Mouse (Mus musculus) brain, adult 2 months (tissue): ENCODE measurements around the gene Tbc1d16.
"Not testable (repeated sequence)": the region's sequence is repeated elsewhere in the genome, so short reads cannot be mapped to it uniquely, and the experiment has no call there.

Experiments
- DNase-seq: peaks from one replicate; pipeline ENCODE4 v3.0.0; 2011; ENCODE audit warnings: low read depth, low spot score

The Tbc1d16 gene

DNA sequence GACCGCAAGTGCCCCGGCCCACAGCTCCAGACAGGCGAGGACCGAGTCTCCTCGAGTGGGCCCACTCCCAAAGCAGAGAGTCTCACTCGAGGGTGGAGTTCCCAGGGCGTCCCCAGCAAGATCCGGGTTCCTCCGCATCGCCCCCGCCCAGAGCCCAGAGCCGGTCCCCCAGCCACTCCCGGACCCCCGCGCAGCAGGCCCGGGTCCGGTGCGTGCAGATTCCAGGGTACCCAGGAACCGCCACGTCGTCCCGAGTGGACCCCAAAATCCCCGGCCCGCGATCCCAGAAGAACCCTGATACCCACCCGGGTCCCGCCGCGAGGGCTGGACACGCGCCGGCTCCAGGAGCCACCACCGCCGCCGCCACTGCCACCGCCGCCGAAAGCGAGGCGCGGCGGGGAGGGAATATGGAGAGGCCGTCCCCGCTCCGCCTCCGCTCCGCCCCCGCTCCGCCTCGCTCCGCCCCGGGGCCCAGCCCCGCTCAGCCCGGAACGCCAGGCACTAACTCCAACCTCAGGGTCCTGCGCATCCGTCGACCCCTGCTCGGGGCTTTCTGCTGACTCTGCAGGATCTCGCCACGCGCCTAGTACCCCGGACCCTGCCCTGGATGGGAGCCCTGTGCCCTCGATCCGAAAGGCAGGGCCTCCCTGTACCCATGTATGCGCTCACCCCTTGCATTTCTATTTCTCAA is at the start of gene Tbc1d16, which contains the start of gene Ccdc40:
TSS of gene Tbc1d16 (minus strand) at position 409 of the 691 bp plus-strand sequence.
TSS of gene Ccdc40 (plus strand) at position 482 of the 691 bp plus-strand sequence.
- peak; percentile 74 for DNase-seq

DNA sequence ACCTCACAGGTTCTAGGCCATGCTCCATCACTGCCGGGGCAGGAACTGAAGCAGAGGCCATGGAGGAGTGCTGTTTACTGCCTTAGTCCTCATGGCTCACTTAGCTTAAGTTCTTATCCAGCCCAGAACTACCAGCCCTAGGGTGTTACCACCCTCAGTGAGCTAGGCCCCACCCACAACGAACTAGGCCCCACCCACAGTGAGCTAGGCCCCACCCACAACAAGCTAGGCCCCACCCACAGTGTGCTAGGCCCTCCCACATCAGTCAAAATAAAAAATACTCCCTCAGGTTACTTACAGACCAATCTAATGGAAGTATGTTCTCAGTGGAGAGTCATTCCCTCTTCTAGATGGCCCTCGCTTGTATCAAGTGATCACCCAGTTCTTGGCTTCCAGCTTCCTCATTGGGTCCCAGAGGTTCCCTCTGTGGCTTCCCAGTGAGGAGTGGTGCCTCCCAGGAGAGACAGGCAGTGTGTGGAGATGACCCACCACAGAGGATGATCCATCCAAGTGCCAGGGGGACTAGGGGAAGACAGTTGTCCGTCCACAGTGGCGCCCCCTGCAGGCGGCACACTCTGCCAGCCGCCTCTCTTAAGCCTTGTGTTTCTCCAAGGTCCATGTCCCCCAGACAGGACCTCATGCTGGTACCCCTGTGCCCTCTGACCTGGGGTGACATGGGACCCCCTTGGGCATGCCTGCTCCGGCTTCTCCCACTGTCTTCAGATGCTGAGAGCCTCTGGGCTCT is 45.1 kb upstream of the Tbc1d16 start:
- no peak for DNase-seq

DNA sequence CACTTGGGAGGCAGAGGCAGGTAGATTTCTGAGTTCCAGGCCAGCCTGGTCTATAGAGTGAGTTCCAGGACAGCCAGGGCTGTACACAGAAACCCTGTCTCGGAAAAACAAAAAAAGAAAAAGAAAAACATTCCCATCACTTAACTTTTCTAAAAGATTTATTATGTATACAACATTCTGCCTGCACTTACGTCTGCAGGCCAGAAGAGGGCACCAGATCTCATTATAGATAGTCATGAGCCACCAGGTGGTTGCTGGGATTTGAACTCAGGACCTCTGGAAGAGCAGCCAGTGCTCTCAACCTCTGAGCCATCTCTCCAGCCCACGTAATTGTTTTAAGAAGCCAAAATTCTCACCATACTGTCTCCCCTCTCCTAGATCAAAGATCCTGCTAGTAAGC is 44.2 kb upstream of the Tbc1d16 start:
- not testable (repeated sequence) for DNase-seq

DNA sequence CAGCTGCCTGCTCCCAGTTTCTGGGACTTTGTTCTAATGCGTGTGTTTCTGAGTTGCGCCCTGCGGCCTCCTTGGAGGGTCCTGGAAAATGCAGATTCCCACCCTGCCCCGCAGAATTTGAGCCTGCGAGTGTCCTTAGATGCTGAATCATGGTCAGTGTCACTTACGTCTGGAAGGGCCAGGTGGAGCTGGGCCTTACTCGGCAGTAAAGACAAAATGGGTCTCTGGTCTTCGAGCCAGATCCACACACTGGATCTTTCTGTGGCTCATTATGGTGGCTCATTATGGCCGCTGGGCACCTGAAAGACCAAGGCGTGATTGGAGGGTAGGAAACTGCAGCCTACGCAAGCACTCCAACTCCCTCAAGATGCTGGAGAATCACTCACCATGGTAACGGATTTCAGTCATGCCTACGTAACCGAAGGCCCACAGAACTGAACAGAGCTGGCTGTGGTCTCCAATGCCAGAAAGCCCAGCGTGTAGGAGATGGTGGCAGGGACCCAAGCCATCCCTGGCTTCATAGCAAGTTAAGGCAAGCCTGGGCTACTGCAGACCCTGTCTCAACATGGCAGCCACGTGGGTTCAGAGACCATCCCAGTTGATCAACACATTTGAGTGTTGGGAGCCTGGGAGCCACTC is 40.4 kb upstream of the Tbc1d16 start:
- DNase-seq, result peak; percentile 91

DNA sequence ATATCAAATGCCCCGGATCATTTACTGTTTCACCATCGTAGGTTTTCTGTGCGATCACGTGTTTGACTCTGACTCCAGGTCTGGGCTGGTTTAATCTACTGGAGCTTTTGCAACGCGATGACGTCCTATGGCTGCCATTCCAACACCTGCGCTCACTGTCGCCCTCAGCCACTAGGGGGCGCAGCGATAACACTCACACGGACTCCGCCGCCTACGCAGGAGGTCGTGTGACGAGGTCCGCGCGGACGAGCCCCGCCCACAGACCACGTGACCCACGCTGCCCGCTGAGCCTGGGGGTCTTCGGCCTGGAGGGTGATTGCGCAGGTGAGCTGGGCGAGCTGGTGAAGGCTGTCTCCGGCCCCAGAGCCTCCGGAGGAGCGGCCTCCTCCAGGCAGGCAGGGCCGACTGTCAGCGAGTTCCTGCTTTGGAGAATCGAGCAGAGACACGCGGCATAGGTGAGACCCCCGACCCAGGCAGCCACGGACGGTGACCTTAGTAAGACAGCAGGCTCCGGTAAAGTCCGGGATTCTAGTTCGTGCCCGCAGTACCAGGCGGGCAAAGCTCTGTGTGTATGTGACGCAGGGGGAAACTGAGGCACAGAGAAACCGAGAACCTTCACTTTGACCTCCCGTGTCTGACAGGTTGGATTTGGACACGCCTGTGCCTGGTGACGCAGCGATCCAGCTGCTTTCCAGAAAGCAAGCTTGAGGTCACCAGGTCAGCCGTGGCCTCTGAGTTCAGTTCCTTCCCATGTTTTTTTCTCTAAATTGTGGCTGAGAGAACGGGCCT is 39.7 kb upstream of the Tbc1d16 start, which contains the start of gene Gaa:
TSS of gene Gaa (plus strand) at position 120 of the 789 bp plus-strand sequence.
- peak; percentile 97 for DNase-seq

DNA sequence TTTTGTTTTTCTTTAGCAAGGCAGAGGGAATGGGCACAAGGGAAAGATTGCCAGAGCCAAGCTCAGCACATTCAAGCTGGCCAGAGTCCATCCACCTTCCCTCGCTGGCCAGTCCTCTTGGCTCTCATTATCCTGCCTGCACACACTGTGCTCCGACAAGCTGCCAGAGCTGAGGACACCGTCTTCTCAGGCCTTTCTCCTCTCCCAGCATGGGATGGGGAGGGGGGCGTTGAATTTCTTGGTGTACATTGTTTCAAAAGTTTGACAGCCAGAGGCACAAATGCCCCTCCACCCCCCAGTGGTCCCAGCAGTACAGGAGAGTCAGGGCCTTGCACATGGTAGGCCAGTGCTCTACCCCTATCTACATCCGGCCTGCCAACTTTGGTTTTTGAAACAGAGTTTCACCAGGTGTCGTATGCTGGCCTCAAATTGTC is 39.0 kb upstream of the Tbc1d16 start:
- DNase-seq, result peak; percentile 90

DNA sequence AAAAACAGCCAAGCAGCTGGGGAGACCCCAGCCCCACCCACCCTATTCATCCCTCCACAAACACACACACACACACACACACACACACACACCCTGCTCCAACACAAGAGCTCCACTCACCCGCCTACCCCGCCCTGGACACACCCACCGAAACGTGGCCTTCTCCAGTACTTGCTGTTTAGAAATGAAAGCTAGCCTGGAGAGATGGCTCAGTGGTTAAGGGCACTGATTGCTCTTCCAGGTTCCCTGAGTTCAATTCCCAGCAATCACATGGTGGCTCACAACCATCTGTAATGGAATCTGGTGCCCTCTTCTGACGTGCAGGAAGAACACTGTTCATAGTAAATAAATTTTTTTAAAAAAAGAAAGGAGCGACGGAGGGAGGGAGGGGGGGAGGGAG is 37.5 kb upstream of the Tbc1d16 start:
- no peak for DNase-seq

DNA sequence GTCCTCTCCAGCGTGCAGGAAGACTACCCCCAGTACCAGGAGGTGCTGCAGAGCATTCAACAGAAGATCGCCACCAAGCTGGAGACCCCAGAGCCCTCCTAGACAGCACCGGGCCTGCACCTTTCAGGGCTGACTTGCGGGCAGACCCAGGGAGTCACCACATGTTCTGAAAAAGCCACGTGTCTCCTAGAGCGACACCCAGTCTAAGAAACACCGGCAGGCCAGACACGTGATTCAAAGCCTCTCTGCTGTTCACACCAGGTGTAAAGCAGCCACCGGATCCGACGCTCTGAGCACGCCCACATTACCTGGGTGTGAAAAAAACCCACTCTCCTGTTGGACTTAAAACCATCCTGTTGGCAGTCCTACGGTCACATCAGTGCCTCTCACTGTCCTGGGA is 36.1 kb upstream of the Tbc1d16 start:
- no peak for DNase-seq

DNA sequence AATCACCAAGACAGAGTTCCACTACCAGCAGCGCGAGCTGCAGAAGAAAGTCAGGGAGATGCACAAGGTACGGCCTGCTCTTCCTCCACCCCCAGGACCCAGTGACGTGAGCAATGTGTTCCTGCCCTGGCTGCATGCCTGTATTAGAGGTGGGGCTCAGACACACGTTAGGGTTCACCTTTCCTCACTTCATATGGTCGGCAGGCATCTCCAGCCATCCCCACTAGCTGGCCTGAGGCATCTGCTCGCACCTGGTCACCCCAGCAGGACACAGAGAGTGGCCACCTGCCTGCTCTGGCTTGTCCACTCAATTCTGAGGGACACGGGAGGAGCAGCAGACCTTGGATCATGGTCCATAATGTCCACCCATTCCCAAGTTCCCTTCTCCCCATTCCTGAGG is 31.7 kb upstream of the Tbc1d16 start:
- peak; percentile 36 for DNase-seq

DNA sequence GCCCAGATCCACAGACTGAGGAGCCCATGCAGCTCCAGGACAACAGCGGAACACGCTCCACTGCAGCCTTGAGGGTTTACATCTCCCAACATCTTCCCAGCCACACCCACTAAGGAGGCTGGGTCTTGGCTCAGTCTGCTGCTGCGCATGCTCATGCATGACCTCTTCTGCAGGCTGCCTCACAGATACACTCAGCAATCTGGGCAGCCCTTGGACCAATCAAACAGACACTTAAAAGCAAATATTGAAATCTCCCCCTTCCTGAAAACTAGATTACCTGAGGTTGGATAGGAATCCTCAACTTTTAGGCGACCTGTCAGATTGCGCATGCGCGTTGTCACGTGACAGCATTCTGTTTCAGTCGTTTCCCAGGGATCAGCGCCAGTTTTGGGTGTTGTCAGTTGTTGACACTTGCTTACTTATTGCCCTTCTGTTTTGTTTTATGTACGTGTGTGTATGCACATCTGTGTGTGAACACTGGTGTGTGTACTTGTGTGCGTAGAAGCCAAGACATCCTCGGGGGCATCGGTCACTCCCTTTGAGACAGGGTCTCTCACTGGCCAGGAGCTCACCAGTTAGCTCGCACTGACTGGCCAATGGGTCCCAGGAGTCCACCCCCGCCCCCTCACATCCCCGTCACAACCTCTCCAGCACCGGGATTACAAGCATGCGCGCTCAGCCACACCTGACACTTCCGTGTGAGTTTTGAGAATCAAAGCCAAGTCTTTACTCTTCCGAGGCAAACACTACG is 30.4 kb upstream of the Tbc1d16 start:
- peak; percentile 74 for DNase-seq

DNA sequence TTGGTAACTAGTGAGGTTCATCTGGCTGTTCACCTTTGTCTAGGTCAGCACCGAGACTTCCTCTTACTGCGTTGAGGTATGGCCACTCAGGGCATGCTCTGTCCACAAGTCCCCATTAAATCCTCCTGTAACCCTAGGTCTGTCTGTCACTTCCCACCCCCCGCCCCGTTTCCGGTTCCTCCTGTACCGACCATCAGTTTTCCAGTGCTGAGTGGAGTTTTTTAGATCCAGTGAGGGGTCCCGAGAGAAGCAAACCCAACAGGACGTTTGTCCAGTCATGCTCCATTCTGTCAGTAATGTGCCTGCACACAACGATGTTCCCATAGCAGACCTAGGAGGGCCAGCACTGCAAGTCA is 29.9 kb upstream of the Tbc1d16 start:
- no peak for DNase-seq

DNA sequence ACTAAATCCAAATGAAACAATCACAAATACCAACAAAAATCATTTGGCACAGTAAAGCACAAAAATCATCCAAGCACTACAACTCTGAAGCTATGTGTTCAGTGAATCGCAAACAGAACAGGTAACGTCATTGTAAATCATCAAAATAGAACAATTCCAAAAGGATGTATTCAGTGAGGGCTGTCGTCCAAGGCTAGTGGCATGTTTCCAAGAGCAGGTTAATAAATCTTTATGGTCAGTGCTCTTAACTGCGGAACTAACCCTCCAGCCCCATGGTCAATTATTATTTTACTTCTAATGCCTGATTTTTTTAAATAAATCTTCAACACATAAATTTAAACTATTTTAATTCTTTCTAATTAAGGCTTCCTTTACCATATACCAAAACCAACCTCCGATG is 28.3 kb upstream of the Tbc1d16 start:
- not testable (repeated sequence) for DNase-seq

DNA sequence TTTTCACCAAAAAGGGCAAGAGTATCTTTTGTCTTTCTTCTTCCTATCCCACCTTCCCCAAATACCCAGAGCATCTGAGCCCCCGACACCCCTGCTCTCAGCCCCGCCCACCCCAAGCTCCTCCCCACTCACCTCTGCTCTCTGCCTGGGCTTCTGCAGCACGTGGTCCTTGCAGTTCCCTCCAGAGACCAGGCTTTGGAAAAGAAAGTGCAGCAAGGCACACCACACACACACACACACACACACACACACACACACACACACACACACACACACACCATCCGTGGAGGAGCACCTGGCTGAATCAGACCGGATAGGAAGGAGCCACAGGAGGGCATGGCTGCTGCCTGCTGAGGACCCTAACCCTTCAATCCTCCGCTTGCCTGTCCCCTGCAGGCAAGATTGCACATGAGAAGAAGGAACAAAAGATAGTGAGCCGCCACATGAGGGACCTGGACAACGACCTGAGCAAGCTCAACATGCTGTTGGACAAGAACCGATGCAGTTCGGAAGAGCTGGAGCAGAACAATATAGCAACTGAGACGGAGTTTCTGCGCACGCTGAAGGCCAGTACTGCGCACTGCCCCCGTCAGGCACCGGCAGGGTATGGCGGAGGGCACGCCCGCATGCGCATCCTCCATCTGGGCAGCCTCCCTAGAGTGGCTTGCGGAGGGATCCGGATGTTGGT is 24.7 kb upstream of the Tbc1d16 start:
- DNase-seq, result peak; percentile 66

DNA sequence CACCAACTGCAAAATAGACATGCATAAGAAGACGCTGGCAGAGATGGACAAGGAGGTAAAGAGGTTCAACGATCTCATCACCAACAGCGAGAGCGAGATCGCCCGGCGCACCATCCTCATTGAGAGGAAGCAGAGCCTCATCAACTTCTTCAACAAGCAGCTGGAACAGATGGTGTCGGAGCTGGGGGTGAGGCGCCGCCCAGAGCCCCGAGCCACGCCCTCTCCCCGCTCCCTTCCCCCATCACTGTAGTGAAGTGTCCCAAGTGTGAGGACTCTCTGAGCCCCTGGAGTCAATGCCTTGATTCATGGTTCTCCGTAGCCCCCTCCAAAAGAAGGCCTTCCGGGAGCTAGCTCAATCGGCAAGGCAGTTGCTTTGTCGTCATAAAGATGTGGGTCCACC is 22.7 kb upstream of the Tbc1d16 start:
- DNase-seq, result no peak

DNA sequence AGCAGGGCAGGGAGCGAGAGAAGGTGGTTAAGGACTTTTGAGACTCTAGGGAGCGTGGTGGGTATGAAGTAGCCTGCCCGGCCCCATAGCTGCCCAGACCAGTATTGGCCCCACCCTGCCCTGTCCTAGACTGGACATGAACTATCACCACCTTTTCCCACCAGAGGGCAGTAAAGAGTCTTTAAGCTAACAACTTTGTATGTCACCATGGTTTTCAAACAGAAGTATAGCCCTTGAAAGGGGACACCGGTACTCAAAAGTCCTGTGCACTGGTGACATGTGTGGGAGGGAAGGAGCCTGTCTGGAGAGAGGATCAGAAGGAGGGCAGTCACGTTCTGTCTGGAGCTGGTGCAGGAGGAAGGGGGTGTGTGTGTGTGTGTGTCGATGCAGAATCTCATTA is 20.7 kb upstream of the Tbc1d16 start:
- peak; percentile 85 for DNase-seq

DNA sequence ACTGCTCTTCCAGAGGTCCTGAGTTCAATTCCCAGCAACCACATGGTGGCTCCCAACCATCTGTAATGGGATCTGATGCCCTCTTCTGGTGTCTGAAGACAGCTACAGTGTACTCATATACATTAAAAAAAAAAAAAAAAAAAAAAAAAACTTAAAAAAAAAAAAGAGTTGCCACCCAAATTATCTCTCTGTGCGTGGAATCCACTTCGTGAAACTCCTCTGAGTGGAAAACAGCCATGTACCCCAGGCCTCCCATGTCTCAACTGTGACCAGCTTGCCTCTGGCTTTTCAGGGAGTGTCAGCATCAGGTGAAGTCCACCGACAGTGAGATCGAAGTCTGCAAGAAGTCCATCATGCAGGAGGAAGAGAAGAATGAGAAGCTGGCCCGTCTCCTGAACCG is 17.2 kb upstream of the Tbc1d16 start:
- not testable (repeated sequence) for DNase-seq

DNA sequence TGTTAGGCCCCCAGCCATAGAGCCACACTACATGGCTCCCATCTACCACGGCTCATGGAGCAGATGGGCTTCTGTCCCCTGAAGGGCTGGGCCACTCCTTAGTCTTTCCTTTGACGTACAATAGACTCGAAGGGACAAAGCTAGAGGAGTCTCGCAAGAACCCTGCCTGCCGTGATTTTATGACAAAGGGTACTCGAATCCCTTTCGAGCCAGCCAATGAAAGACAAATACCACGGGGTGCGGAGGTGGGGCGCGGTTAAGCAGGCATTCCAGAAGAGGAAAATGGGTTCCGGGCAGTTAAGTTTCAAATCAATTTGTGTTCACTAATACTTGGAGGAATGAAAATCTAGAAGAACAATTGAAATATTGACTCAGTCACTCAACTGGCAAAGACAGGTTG is 11.2 kb upstream of the Tbc1d16 start:
- DNase-seq, result no peak

DNA sequence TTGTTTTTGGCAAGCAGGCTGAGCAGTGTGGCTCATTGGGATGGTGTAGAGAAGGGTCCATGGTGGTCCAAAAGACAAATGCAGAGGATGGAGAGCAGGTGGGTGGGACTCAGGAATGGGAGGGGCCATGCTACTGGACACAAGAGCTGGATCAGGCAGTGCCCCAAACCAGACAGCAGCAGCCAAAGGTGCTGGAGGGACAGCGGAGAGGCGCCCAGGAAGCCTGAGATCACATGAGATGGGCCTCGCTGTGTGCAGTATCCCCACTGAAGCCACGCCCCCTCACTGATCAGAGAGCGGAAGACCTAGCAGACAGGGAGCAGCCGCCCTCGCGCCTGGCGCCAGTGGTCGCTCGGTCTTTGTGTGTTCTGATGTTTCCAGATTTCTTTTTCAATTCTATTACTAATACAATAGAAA is 10.0 kb upstream of the Tbc1d16 start:
- peak; percentile 35 for DNase-seq

DNA sequence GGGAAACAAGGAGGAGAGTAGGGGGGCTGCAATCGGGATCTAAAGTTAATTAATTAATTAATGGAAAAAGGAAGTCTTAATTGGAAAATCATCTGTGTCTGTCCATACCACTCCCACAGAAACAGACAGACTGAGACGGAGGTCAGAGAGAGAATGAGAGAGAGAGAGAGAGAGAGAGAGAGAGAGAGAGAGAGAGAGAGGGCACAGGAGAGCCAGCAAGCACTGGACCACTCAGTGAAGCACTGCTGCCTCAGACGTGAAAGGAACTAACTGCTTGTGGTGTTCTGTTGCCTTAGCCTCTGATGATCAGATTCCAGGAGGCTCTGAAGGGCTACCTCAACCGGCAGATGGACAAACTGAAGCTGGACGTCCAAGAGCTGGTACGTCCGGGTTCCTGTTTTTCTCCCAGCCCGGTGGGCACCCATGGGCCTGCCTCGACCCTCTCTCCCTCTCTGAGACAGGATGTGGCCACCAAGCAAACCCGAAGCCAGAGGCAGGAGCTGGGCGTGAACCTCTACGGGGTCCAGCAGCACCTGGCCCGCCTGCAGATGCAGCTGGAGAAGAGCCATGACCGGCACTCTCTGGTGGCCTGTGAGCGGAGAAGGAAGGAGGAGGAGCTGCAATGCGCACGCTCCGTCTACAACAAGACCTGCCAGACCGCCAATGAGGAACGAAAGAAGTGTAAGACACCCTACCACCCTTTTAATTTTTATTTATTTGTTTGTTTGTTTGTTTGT is 9.4 kb upstream of the Tbc1d16 start:
- DNase-seq, result peak; percentile 44

DNA sequence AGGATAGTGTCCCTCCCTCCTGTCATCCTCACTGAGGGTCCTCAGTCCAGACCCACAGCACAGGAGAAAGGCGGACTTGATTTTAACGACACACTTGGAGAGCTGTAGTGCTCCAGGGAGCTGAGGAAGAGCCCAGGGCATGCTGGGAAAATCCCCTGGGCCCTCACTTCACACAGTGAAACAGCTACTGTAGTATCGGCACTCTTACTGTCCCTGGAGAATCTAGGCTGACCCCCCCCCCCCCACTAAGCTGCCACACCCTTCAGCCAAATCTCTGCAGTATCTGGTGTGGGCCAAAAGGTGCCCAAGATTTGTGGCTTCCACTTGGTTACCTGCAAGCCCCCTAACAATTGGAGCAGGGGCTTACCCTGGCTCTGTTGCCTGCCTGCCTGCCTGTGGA is 8.7 kb upstream of the Tbc1d16 start:
- DNase-seq, result no peak
